Mouse (Mus musculus) adrenal gland, adult 8-10 months (tissue): Measurements from ENCODE around the gene Hells. TPM values are rescaled to one million over a fixed set of nuclear protein-coding genes. Genes with fewer than 3 reads are reported as not detected.

Experiments used
- microRNA-seq, 2 experiments: library from miRNA; unstranded; fragments of <30 nt; microRNA quantifications; one replicate each; pipeline ENCODE4 v1.2.0; 2022
- total RNA-seq, 4 experiments: library from RNA; stranded (reverse); gene quantifications; 2 replicates each; pipeline ENCODE4 v1.2.4; 2022

The Hells gene
- total RNA-seq, 4 experiments from 2014 or later, result 3.0 to 4.5 (median 4.3) TPM

Small RNA genes within 50 kb of the gene (microRNA-seq; reads per million reads assigned to microRNA genes)
- 0 reads per million in 2 experiments for gene Gm23800

Other genes with a start within 250 kb of the Hells start
- 10 to 100 TPM; 15.2 to 20.5 (median 16.4) TPM for gene Noc3l, start 111.7 kb upstream of the Hells start, total RNA-seq
- 10 to 100 TPM in 3 of 4 experiments, 1 to 10 TPM in 1; 9.0 to 12.1 (median 11.8) TPM for gene Tbc1d12, start 94.3 kb upstream of the Hells start, total RNA-seq
- under 1 TPM in 2 of 4 experiments, not detected in 2; 0.18 to 0.32 TPM for gene Cyp2c55, start 76.1 kb downstream of the Hells start, total RNA-seq
- not detected for gene Cyp2c65, start 130.1 kb downstream of the Hells start, total RNA-seq
- gene Cyp2c66, start 183.0 kb downstream of the Hells start, total RNA-seq, result not detected